Mouse (Mus musculus) left cerebral cortex, adult 2 months (tissue): Measurements from ENCODE around the gene Strap. TPM values are rescaled to one million over a fixed set of nuclear protein-coding genes. Genes with fewer than 3 reads are reported as not detected.

Source experiments
- DNase-seq, 2 experiments: peaks; one replicate each; pipeline ENCODE4 v3.0.0; 2021 to 2022; ENCODE audit warnings: low spot score in 2 of 2, mixed read lengths in 1 of 2; ENCODE audit errors: extremely low spot score in 1 of 2
- H3K27ac ChIP-seq: fragments of 200-600 bp; 2 replicates; pipeline ENCODE4 v1.8.1; 2022
- H3K4me3 ChIP-seq: fragments of 200-600 bp; 2 replicates; pipeline ENCODE4 v1.8.1; 2022
- CTCF ChIP-seq: fragments of 200-600 bp; IDR thresholded peaks from 2 replicates; pipeline ENCODE4 v1.8.1; 2022; ENCODE audit warnings: antibody characterized with exemption, mild to moderate bottlenecking, moderate library complexity
- intact Hi-C: fragments of 180-260 bp; cut with DNase I; formaldehyde crosslinking; loops from one replicate; pipeline ENCODE4 v1.15.1; 2025
- total RNA-seq, 2 experiments: library from RNA; stranded (reverse); gene quantifications; 2 replicates each; pipeline ENCODE4 v1.2.3; 2021

The Strap gene
- total RNA-seq, 2 experiments from 2014 or later = 105 to 115 TPM

DNA sequence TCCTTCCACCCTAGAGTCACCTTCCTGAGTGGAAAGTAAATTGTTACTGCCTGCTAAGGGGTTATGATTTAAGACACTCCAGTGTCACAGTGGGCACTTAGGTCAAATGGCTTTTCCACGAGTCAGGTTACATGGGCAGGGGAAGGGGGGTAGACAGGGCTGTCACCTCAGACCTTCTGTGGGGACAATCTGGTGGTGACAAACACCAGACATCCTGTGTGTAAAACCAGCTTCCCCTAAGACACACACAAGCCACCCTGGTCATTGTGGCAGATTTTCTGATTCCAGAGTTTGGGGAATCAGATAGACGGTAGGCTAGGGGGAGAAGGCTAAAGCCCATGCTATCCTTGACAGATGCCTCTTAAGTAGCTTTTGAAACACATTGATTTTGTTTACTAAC, 60.6 kb downstream of the Strap start:
- Histone ChIP-seq H3K4me3 (no peak overlapping the region), H3K27ac (no peak overlapping the region)
- no peak for DNase-seq
- intact Hi-C loops = loop anchor here (10.0 kb wide), 2 partner anchors 1669 to 1779 kb away; no protein-coding TSS in a partner anchor
- no peak for TF ChIP-seq CTCF

DNA sequence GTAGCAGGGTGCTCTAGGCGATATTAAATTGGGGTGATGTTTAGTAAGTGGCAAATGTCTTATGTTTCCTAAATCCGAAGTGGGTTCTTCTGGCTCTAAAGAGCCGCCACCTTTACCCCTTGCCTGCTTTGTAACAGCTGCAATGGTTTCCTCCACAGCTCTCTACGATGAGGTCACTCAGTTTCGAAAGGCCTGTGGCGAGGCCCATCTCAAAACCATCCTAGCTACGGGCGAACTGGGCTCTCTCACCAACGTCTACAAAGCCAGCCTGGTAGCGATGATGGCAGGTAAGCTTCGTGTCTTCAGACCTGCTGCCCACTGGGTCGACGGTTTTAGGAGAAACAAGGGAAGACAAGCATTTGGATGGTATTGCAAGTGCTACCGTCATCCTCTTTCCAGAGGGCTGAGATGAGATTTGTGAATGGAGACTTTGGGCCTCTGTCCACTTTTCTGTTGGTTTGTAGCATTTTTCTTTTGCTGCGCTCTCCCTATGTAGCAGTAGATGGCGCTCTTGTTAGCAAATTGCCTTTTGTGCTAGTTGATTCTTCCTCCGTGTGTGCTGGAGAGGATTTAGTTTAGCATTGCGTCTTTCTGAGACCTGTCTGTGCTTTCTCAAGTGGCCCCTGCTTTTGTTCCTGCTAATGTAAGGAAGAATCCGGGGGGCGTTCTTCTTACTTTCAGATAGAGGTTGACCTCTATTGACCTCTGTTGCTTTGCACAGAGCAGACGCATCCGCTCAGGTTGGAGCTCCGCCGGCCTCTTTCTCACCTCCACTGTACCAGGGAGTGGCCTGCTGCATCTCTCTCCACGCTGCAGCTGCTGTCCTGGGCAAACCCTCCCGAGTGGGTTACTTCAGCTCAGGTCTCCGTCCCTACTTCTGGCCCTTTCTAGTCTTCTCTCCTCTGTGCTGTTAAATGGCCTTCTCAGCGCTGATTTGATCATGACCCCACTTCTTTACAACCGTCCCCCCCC, 62.0 kb downstream of the Strap start:
- intact Hi-C loops = loop anchor here (2.0 to 10.0 kb wide), 3 partner anchors 358 to 1778 kb away; no protein-coding TSS in a partner anchor
- no peak overlapping the region for H3K27ac ChIP-seq
- no peak overlapping the region for H3K4me3 ChIP-seq
- peak; percentile 73 for TF ChIP-seq CTCF
- peak; percentile 18 for DNase-seq

DNA sequence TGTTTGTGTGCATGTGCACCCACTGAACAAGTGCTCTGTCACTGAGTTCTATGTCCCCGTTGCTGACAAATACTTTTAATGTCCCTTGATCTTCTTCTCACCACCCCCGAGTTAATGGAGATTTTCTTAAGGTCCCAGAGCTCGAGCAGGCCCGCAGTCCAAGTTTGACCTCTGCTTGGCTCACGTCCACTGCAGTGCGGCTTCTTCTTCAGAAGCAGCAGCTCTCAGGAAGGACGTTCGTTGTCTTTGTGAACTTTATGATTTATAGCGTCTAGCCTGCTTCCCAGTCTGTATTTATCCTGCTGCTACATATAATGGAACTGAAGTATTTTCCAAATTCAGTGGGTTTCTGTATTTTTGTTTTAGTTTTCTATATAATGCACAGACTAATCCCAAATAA, 64.4 kb downstream of the Strap start:
- Histone ChIP-seq H3K27ac (no peak overlapping the region), H3K4me3 (no peak overlapping the region)
- TF ChIP-seq CTCF = no peak
- DNase-seq = no peak
- intact Hi-C loops = loop anchor here (10.0 kb wide), 2 partner anchors 1666 to 1776 kb away; no protein-coding TSS in a partner anchor

Other genes starting within 250 kb of the Strap start
- 10 to 100 TPM; 31.6 to 35.3 TPM for gene Eps8, start 80.2 kb upstream of the Strap start, total RNA-seq
- gene Dera, start 19.5 kb downstream of the Strap start, total RNA-seq = 1 to 10 TPM; 3.7 to 4.8 TPM